Mouse (Mus musculus): Measurements from ENCODE around the gene Gm11060.

Gm11060 gene

GRCm38 (mm10) chr2:105091718-105092117 is at the start of gene Gm11060:
TSS of gene Gm11060 (plus strand) at chr2:105092018.
- DNase-seq (ENCODE audit: low spot score) = no peak

- DNase-seq (ENCODE audit: low spot score) = no peak
These were observed 48.7 kb upstream of the Gm11060 start for GRCm38 (mm10) chr2:105043152-105043551.

- DNase-seq (ENCODE audit: low spot score) = no peak
These were observed 43.5 kb upstream of the Gm11060 start for GRCm38 (mm10) chr2:105048301-105048700.

GRCm38 (mm10) chr2:105055529-105055928 is 36.3 kb upstream of the Gm11060 start:
- no peak for DNase-seq (ENCODE audit: low spot score)

GRCm38 (mm10) chr2:105058577-105059116 is 33.2 kb upstream of the Gm11060 start:
- no peak for DNase-seq (ENCODE audit: low spot score)

GRCm38 (mm10) chr2:105062741-105063372 is 29.0 kb upstream of the Gm11060 start:
- no peak for DNase-seq (ENCODE audit: low spot score)

GRCm38 (mm10) chr2:105072496-105072895 is 19.3 kb upstream of the Gm11060 start:
- no peak for DNase-seq (ENCODE audit: low spot score)

GRCm38 (mm10) chr2:105074196-105074595 is 17.6 kb upstream of the Gm11060 start:
- DNase-seq (ENCODE audit: low spot score) = no peak

GRCm38 (mm10) chr2:105075809-105076208 is 16.0 kb upstream of the Gm11060 start:
- no peak for DNase-seq (ENCODE audit: low spot score)

GRCm38 (mm10) chr2:105077151-105077550 is 14.7 kb upstream of the Gm11060 start:
- no peak for DNase-seq (ENCODE audit: low spot score)

GRCm38 (mm10) chr2:105082256-105082790 is 9.5 kb upstream of the Gm11060 start:
- DNase-seq (ENCODE audit: low spot score) = no peak

GRCm38 (mm10) chr2:105084035-105084434 is 7.8 kb upstream of the Gm11060 start:
- no peak for DNase-seq (ENCODE audit: low spot score)

GRCm38 (mm10) chr2:105086081-105086480 is 5.7 kb upstream of the Gm11060 start:
- DNase-seq (ENCODE audit: low spot score) = no peak

GRCm38 (mm10) chr2:105088005-105088404 is 3.8 kb upstream of the Gm11060 start:
- DNase-seq (ENCODE audit: low spot score) = no peak

- DNase-seq (ENCODE audit: low spot score) = no peak
These were observed 2.7 kb upstream of the Gm11060 start for GRCm38 (mm10) chr2:105089083-105089482.

- DNase-seq (ENCODE audit: low spot score) = no peak
These were observed 2.0 kb upstream of the Gm11060 start for GRCm38 (mm10) chr2:105089581-105090508.

GRCm38 (mm10) chr2:105090991-105091390 is 827 bp upstream of the Gm11060 start:
- no peak for DNase-seq (ENCODE audit: low spot score)

- no peak for DNase-seq (ENCODE audit: low spot score)
These were observed 5.6 kb downstream of the Gm11060 start for GRCm38 (mm10) chr2:105097294-105097953.

GRCm38 (mm10) chr2:105099410-105099809 is 7.6 kb downstream of the Gm11060 start:
- no peak for DNase-seq (ENCODE audit: low spot score)

GRCm38 (mm10) chr2:105100541-105100940 is 8.7 kb downstream of the Gm11060 start:
- no peak for DNase-seq (ENCODE audit: low spot score)

GRCm38 (mm10) chr2:105108703-105109158 is 16.9 kb downstream of the Gm11060 start:
- no peak for DNase-seq (ENCODE audit: low spot score)

GRCm38 (mm10) chr2:105114074-105114473 is 22.3 kb downstream of the Gm11060 start:
- DNase-seq (ENCODE audit: low spot score) = no peak
